Mouse (Mus musculus): ENCODE measurements around the gene Naf1. TPM values are rescaled to one million over a fixed set of nuclear protein-coding genes. Genes with fewer than 3 reads are reported as not detected.

Naf1 gene
- total RNA-seq, 1 experiment from 2014 or later: 18.4 TPM

Other genes with a start within 250 kb of the Naf1 start
- 0.43 TPM in 1 of 2 replicates, not detected in the other for gene Npy5r, start 172.1 kb upstream of the Naf1 start, total RNA-seq (2021)
- gene Npy1r, start 163.0 kb upstream of the Naf1 start, total RNA-seq (2021): 2.0 and 4.4 TPM in 2 replicates